Mouse (Mus musculus): ENCODE measurements at regions not wholly inside any gene's neighbourhood (a gene's known extent, or its start where the extent isn't known, plus 50 kb on each side); places are given as distances from the start of the nearest gene placed in this dataset.

DNA sequence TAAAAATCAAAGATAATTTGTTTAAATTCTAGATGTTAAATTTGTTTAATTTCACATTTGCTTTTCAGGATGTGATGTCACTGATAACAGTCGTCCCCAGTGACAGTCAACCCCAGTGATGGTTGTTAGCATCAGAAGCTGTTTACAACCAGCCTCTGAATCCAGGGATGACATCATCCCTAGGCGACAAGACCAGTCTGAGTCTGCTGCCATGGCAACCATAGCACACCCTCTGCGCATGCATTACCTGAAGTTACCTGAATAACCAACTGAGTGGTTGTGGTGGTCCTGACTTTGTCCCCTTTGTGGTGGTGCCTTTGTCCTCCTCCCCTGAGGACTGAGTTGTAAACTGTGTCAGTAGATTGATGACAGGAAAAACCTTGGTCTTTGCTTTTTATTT is 92.0 kb upstream of the Zfp644 start:
- in situ Hi-C loops (cut with MboI, MseI): loop anchor here in 1 of 2 experiments (25.0 kb wide), 1 partner anchor 802 kb away; no protein-coding TSS in a partner anchor

DNA sequence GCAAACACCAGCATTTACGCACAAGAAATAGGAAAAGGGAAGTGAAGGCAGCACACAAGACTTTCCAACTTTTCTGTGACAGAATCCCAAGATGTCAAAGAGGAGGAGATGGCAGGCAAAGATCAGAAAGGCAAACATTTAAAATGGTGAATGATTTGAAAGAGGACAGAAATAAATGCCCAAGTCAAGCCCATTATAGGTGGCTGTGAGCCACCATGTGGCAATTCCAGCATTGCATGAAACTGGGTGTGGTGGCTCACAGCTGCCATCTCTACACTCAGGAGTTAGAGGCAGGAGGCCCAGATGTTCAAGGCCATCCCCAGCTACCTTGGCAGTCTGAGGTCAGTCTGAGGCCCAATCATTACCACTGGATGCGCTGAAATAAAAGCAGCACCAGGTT is 88.0 kb upstream of the Zfp644 start:
- in situ Hi-C loops (cut with MboI, MseI): loop anchor here in 1 of 2 experiments (25.0 kb wide), 1 partner anchor 798 kb away; no protein-coding TSS in a partner anchor

- in situ Hi-C loops (cut with MboI, MseI): loop anchor here in 1 of 2 experiments (25.0 kb wide), 1 partner anchor 797 kb away; no protein-coding TSS in a partner anchor
Observed at GRCm38 (mm10) chr5:106783864-106784609, 87.0 kb upstream of the Zfp644 start.

DNA sequence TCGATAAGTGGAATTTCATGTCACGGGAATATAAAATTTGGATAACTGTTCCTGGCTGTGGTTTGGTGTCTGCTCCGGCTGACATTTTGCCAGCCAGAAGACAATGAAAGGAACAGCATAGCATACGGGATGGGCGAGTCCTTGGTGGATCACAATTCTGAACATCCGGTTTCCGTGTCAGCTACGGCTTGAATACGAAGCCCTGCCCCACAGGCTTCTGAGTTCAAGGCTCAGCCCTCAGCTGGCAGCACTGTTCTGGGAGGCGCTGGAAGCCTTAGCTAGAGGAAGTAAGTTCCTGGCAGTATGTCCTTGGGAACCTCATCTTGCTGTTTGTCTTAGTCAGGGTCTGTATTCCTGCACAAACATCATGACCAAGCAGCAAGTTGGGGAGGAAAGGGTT is 83.7 kb upstream of the Zfp644 start:
- in situ Hi-C loops (cut with MboI, MseI): loop anchor here in 1 of 2 experiments (25.0 kb wide), 1 partner anchor 793 kb away; no protein-coding TSS in a partner anchor

DNA sequence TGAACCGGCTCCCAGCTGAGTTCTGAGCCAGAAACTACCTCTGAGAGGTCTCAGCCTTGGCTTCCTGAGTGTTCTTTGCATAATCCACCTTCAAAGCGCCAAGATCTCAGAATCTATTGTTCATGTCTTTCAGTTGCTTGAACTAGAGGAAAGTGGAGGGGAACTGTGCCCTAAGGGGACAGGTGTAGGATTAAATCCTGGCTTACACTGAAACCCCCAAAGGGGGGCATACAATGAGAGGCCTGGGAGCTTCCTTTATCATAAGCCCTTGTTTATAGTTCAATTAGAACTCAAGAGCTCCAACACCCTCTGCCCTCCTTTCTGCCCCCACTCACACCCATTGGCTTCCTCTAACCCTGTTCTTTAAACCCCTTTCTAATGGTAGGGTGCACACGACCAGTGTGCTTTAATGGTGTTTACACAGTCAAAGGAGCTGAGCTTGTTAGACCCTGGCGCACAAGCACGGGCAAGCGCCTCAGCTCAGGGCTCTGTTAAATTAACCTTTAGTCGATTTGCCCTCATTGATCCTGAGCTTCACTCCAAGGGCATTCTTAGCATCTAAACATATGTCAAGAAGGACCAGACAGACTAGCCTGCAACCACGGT is 81.2 kb upstream of the Zfp644 start:
- in situ Hi-C loops (cut with MboI, MseI): loop anchor here in 1 of 2 experiments (25.0 kb wide), 1 partner anchor 791 kb away; no protein-coding TSS in a partner anchor

DNA sequence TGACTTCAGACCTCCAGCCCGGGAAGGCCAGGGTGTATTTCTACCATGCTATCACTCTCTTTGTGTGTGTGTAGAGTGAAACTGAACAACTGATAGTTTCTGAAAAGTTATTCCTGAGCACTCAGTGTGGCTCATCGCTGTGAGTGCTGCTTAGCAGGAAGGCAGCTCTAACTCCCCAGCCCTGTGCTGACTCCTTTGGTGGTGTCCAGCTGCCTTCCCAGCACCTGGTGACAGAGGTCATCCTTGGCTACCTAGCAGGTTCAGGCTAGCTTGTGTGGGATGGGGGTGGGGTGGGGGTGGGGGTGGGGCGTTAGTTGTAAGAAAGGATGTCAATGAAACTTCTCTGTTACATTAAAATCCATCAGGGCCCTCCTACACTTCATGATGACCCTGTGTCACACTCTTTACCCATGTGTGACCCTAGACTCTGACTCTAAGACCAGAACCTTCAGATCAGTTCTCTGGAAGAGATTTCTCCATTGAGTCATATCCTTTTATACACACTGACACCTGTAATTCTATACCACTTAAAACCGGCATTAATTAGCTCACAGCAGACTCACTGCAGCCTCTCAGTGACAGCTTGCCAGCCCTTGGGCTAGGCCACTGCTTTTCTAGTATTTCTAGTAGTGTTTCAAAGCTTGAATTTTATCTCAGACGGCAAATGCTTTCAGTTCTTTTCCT is 78.1 kb upstream of the Zfp644 start:
- in situ Hi-C loops (cut with MboI, MseI): loop anchor here in 1 of 2 experiments (25.0 kb wide), 1 partner anchor 788 kb away; no protein-coding TSS in a partner anchor

- in situ Hi-C loops (cut with MboI, MseI): no loop called here
Observed at GRCm38 (mm10) chr5:106773201-106773934, 76.3 kb upstream of the Zfp644 start.

GRCm38 (mm10) chr5:106771029-106771428 is 73.9 kb upstream of the Zfp644 start:
- in situ Hi-C loops (cut with MboI, MseI): no loop called here

DNA sequence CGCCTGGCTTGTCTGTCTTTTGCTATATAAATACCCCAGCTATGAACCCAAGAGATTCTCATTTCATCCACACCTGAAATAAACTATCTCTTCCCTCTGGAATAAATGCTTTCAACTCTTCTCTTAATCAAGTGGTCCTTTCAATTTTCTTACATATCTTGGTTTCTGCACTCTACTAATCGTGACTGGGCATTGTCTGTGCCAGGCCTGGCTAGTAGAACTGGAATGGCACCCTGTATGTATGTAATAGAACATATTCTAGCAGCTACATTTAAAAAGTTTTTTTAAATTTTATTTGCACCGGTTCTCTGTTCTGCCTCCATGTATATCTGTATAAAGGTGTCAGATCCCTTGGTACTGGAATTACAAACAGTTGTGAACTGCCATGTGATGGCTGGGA is 68.2 kb upstream of the Zfp644 start:
- in situ Hi-C loops (cut with MboI, MseI): no loop called here

- in situ Hi-C loops (cut with MboI, MseI): no loop called here
Observed at GRCm38 (mm10) chr5:106763283-106763682, 66.2 kb upstream of the Zfp644 start.

DNA sequence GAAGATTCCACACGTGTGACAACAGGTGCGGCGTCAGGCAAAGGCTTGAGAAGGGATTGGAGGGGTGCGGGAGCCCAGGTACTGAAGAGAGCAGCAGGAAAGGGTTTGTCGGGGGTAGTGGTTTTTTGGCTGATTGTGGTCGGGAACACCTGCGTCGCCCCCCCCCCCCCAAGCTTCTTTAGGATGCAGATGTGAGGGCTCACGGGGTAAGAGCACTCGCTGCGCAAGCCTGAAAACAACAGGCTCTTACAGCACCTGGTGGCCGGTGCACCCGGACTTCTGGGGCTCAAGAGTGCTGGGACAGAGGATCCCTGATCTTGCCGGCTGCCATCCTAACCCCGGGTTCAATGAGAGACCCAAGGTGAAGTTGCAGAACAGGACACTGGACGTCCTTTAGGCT is 60.9 kb upstream of the Zfp644 start:
- in situ Hi-C loops (cut with MboI, MseI): no loop called here

DNA sequence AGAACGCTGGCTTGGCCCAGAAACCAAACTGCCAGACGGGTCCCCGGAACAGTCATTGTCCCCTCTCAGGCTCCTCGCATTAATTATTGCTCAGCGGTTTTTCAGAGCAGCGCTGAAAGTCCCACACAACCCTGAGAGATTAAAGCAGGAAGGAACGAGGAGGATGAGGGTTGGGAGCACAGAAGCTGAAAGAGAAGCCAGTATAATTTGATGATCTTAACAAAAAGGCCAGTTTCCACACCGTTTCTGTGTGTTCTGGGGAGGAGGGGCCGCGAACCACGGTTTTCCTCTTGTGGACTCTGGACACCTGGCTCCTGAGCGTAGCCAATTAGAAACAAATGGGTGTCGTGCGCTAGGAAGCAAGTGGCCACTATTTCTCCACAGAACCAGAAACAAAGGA is 60.3 kb upstream of the Zfp644 start:
- in situ Hi-C loops (cut with MboI, MseI): no loop called here

DNA sequence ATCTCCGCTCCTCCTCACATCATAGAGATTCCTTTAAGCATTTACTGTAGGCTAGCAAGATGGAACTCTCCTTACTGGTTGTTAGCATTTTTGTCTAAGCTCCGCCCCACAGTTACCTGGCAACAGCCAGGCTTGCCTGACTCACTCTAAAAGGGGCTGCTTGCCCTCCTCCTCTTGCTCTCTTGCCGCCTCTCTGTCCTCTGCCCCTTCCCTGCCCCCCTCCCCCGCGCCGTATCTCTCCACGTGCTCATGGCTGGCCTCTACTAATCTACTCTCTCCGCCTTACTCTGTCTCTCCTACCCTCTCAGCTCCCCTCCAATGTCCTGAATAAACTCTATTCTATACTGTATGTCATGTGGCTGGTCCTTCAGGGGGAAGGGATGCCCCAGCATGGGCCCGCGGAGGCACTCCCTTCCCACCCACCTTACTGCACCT is 59.9 kb upstream of the Zfp644 start:
- in situ Hi-C loops (cut with MboI, MseI): no loop called here

DNA sequence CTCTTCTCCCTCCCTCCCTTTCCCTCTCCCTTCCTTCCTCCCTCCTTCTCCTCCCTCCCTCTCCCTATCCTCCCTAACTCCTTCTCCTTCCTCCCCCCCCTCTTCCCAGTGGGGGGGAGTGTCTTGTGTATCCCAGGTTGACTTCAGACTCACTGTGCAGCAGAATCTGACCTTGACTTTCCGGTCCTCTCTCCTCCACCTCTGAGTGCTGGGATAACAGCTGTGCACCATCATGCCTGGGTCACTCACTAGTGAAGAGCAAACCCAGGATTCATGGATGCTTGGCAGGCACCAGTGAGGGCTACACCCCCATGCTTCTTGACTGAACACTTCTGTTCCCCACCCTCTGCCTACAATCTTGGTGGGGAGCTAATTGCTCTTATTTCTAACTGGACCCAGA is 56.2 kb upstream of the Zfp644 start:
- in situ Hi-C loops (cut with MboI, MseI): no loop called here

DNA sequence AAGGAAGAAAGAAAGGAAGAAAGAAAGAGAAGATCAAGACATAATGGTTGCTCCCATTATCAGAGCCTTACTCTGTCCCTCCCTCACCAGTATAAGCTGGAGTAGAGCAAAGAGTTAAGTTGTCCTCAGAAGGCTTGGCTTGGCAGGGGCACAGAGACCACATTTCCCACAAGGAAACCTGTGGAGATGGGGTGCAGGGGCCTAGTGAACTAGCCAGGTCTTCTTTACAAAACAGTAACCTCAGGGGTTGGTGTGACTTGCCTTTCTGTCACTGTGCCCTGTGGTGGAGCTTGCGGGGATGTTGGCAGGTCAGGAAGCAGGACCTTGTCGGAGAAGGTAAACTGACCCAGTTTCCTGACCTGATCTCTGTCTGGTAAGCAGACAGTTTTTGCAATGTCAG is 53.1 kb upstream of the Zfp644 start:
- in situ Hi-C loops (cut with MboI, MseI): no loop called here

DNA sequence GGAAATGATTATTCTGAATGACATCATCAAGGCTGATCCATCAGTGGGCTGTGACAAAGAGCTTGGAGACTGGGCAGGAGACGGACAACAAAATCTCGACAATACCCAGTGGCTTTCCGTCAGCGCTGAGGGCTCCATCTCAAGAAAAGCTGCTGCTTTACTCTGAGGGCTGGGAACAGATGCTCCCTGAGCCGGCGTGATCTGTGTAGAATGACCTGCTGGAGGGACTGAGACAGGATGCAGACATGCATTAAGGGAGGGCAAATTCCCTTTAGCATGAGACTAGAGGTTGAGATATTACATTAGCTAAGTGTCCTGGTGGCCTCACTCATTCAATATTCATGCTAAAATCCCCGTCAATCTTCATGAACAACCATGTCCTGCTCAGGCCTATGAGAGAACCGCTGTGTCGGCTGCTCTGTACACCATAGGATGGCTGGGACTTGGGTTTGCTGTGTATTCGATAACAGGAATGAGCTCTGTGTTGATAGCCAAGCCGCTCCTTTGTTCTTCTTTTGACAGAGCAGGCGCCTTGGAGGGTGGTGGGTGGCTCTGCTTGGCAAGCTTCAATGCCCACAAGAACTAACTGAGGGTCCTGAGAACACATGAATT is 51.5 kb upstream of the Zfp644 start:
- in situ Hi-C loops (cut with MboI, MseI): loop anchor here in 1 of 2 experiments (25.0 kb wide), 1 partner anchor 1811 kb away; no protein-coding TSS in a partner anchor

Data from T-helper 17 cell (primary cell).